Mouse (Mus musculus) E14TG2a.4 (cell line): Measurements from ENCODE around the gene Slitrk4.

ENCODE experiments used
- CTCF ChIP-seq: conservative IDR thresholded peaks from 2 replicates; pipeline ENCODE4 v1.5.1; 2014; ENCODE audit warnings: low read length
- NANOG ChIP-seq: IDR thresholded peaks from 2 replicates; pipeline ENCODE4 v1.6.1; 2014; ENCODE audit warnings: borderline replicate concordance, low read length, mixed read lengths
- POU5F1 ChIP-seq: IDR thresholded peaks from 2 replicates; pipeline ENCODE4 v1.6.1; 2014; ENCODE audit warnings: low read length, borderline replicate concordance

DNA sequence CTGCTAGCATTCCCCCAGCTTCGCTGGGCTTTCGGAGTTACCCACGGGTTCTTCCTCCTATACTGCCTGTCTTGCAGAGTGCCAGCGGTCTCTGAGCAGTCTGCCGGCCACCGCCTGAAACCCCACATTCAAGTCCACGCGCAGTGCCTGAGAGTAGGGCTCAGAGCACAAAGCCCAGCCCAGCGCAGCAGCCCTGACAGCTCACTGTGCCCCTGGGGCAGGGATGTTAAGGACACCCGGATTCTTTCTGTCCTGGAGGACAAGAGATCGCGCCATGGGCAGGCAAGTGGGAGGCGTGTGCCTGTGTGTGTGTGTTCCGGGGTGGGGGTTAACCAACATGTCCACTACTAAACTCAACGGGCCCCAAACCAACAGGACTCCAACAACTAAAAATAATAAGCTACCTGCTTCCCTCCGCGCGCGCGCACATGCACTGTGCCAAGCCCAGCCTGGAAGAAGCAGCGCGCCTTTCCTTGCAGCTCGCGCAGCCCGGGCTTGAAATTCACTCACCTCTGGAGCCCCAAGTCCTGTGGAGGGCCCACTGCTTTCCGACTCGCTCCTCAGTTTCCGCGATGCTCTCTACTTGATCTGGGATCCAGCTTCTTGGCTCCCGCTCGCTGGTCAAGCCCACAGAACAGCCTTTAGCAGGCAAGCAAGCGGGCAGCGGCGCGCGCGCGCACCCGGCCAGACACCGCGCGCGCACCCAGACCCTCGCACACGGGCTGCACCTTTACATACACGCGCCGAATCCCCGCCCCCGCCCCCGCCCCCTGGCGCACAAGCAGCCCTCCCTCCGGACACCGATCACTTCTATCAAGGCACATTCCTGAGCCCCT lies at the start of gene Slitrk4:
- TF ChIP-seq CTCF, result no peak
- TF ChIP-seq NANOG, result no peak
- no peak for TF ChIP-seq POU5F1
